15 mouse cellular contexts compared by ENCODE assay signal in genomic region chr7:101376701-101377340, GRCm38 (mm10). TPM values are rescaled to one million over a fixed set of nuclear protein-coding genes. Genes with fewer than 3 reads are reported as not detected.
DNase-seq lines count a peak whose midpoint lies in the region; ATAC-seq and TF ChIP-seq lines count a peak whose summit lies in the region.
"Had no signal": no experiment of that assay in that cellular context is flagged by ENCODE, and none has a peak within 500 bp of the region (broad histone marks: within the 10 kb centered on the region; RNA-seq: fewer than 3 reads in every experiment).

No protein-coding gene starts in this region.

- dilution Hi-C loops in CH12.LX (cut with MboI; ENCODE audit: extremely low pct_ligation_motif_present, extremely low pct_unique_long_range_greater_than_20kb, low sequenced_read_pairs), result no loop called here

- no peak for TF ChIP-seq RAD21 in CH12.LX (IDR thresholded peaks at IDR 0.05; ENCODE audit: low read depth, low read length)

- H3K27me3 ChIP-seq in forebrain, embryonic 13.5 days, result no peaks in the 10 kb centered on the region
- no peaks in the 10 kb centered on the region for H3K27me3 ChIP-seq in forebrain, embryonic 12.5 days
- H3K27me3 ChIP-seq in CH12.LX (replicated peaks), result no peaks in the 10 kb centered on the region
- no peaks in the 10 kb centered on the region for H3K27me3 ChIP-seq in intestine, embryonic 16.5 days (replicated peaks; ENCODE audit: control insufficient read depth, insufficient read depth, low read length)
- H3K27me3 ChIP-seq: embryonic facial prominence, embryonic 12.5 days; limb, embryonic 13.5 days had no signal

- TF ChIP-seq POLR2A in CH12.LX (IDR thresholded peaks at IDR 0.05; ENCODE audit: low read depth, low read length), result no peak

- H3K79me2 ChIP-seq in CH12.LX (replicated peaks; ENCODE audit: control insufficient read depth, extremely low read depth, insufficient read depth, poor library complexity, severe bottlenecking), result peaks cover 6% of the 10 kb centered on the region

- peaks cover 25% of the 10 kb centered on the region; the same call in 1 of the 2 replicates for H3K4me1 ChIP-seq in forebrain, embryonic 13.5 days
- peaks cover 10% of the 10 kb centered on the region for H3K4me1 ChIP-seq in forebrain, embryonic 12.5 days
- peaks cover 23 to 51% of the 10 kb centered on the region in 2 experiments for H3K4me1 ChIP-seq in CH12.LX (ENCODE audit: control insufficient read depth in 1 of 2, insufficient read depth in 2 of 2)
- peaks cover 26% of the 10 kb centered on the region for H3K4me1 ChIP-seq in intestine, embryonic 16.5 days (ENCODE audit: control insufficient read depth, insufficient read depth, low read length)

- in situ Hi-C loops in CH12.LX (cut with MboI; ENCODE audit: low pct_ligation_motif_present, low pct_unique_long_range_greater_than_20kb, low sequenced_read_pairs), result loop anchor here (10.0 kb wide), 2 partner anchors 312 to 402 kb away; partner anchors contain the start of gene P2ry6

- H3K4me3 ChIP-seq in forebrain, embryonic 13.5 days, result no peak overlapping the region
- no peak overlapping the region for H3K4me3 ChIP-seq in forebrain, embryonic 12.5 days (replicated peaks)
- H3K4me3 ChIP-seq in CH12.LX (replicated peaks in 1 of 3; ENCODE audit: low read depth in 2 of 3, low read length in 2 of 3, poor library complexity in 1 of 3), result no peak overlapping the region
- no peak overlapping the region for H3K4me3 ChIP-seq in intestine, embryonic 16.5 days (ENCODE audit: low read length)
- H3K4me3 ChIP-seq: embryonic facial prominence, embryonic 12.5 days; midbrain, embryonic 10.5 days had no signal

- H3K27ac ChIP-seq in forebrain, embryonic 13.5 days, result no peak overlapping the region; the same call in 1 of the 2 replicates
- H3K27ac ChIP-seq in forebrain, embryonic 12.5 days, result no peak overlapping the region
- H3K27ac ChIP-seq in CH12.LX (ENCODE audit: insufficient read depth, low read depth), result peak overlapping the region; percentile 61; the same call in 1 of the 2 replicates
- peak overlapping the region; percentile 94; the same call in 1 of the 2 replicates for H3K27ac ChIP-seq in intestine, embryonic 16.5 days (ENCODE audit: low read length)

- 69% methylated on average over 10 of the region's 10 CpGs for WGBS in forebrain, embryonic 13.5 days
- WGBS in forebrain, embryonic 12.5 days, result 72% methylated on average over 10 of the region's 10 CpGs
- WGBS in intestine, embryonic 16.5 days, result 71% methylated on average over 10 of the region's 10 CpGs

- H3K9ac ChIP-seq in forebrain, embryonic 13.5 days, result no peak overlapping the region
- no peak overlapping the region for H3K9ac ChIP-seq in forebrain, embryonic 12.5 days
- H3K9ac ChIP-seq in CH12.LX (ENCODE audit: insufficient read depth, low read depth), result peak overlapping the region; percentile 12; the same call in 1 of the 2 replicates
- H3K9ac ChIP-seq in intestine, embryonic 16.5 days (ENCODE audit: low read depth, low read length), result 0 out of 2 replicates have a peak overlapping the region, but pooled peaks have one; percentile 77
- H3K9ac ChIP-seq: embryonic facial prominence, embryonic 12.5 days; limb, embryonic 13.5 days had no signal

- no peak for TF ChIP-seq EP300 in CH12.LX (IDR thresholded peaks at IDR 0.05; ENCODE audit: low read length)

- no peak for TF ChIP-seq CTCF in CH12.LX (conservative IDR thresholded peaks at IDR 0.05 in 1 of 2, IDR thresholded peaks at IDR 0.05 in 1 of 2; ENCODE audit: low read depth in 2 of 2, low read length in 2 of 2)

- H3K9me3 ChIP-seq in forebrain, embryonic 13.5 days (replicated peaks), result no peaks in the 10 kb centered on the region
- no peaks in the 10 kb centered on the region for H3K9me3 ChIP-seq in forebrain, embryonic 12.5 days
- no peaks in the 10 kb centered on the region for H3K9me3 ChIP-seq in CH12.LX (replicated peaks; ENCODE audit: low read length)
- H3K9me3 ChIP-seq in intestine, embryonic 16.5 days (ENCODE audit: control insufficient read depth, low read length), result no peaks in the 10 kb centered on the region
- H3K9me3 ChIP-seq: embryonic facial prominence, embryonic 12.5 days; limb, embryonic 13.5 days; midbrain, embryonic 10.5 days had no signal

- no peak overlapping the region for H3K4me2 ChIP-seq in forebrain, embryonic 13.5 days
- no peak overlapping the region for H3K4me2 ChIP-seq in forebrain, embryonic 12.5 days
- H3K4me2 ChIP-seq in CH12.LX (ENCODE audit: insufficient read depth, low read depth, poor library complexity, severe bottlenecking), result no peak overlapping the region
- no peak overlapping the region for H3K4me2 ChIP-seq in intestine, embryonic 16.5 days (ENCODE audit: low read depth, low read length)

- peak; percentile 72 for ATAC-seq in forebrain, embryonic 13.5 days
- ATAC-seq in forebrain, embryonic 12.5 days (ENCODE audit: low FRiP score), result no peak
- no peak for ATAC-seq in intestine, embryonic 16.5 days

- H3K36me3 ChIP-seq in forebrain, embryonic 13.5 days (ENCODE audit: poor library complexity, severe bottlenecking), result no peaks in the 10 kb centered on the region
- H3K36me3 ChIP-seq in forebrain, embryonic 12.5 days (replicated peaks), result no peaks in the 10 kb centered on the region
- peaks cover 14 to 70% of the 10 kb centered on the region in 2 experiments for H3K36me3 ChIP-seq in CH12.LX (replicated peaks in 1 of 2; ENCODE audit: control insufficient read depth in 1 of 2, insufficient read depth in 1 of 2, low read length in 1 of 2)
- no peaks in the 10 kb centered on the region for H3K36me3 ChIP-seq in intestine, embryonic 16.5 days (ENCODE audit: control insufficient read depth, insufficient read depth, low read length)
- H3K36me3 ChIP-seq: embryonic facial prominence, embryonic 12.5 days; limb, embryonic 13.5 days; midbrain, embryonic 10.5 days had no signal

- peak; percentile 41 for DNase-seq in layer of hippocampus, adult 9-10 months (ENCODE audit: low spot score)
- DNase-seq in layer of hippocampus, adult 11-12 months (ENCODE audit: low spot score), result no peak
- DNase-seq in CH12.LX (ENCODE audit: extremely low read depth), result no peak
- no peak for DNase-seq in cerebellum, adult 18-20 months
- no peak for DNase-seq in cerebellum, postnatal 4 days (ENCODE audit: low spot score in 2 of 2)
- DNase-seq: cerebellum, adult 11-12 months; gastrocnemius, postnatal 25 days had no signal

TF ChIP-seq in CH12.LX, 34 proteins besides CTCF, POLR2A, EP300 and RAD21:
- TF ChIP-seq MAFK (IDR thresholded peaks at IDR 0.05; ENCODE audit: insufficient replicate concordance, low read length), result no peak
- TF ChIP-seq MAX (IDR thresholded peaks at IDR 0.05; ENCODE audit: low read length), result no peak
- no peak for TF ChIP-seq USF1 (IDR thresholded peaks at IDR 0.05; ENCODE audit: low read depth, low read length)
- TF ChIP-seq BHLHE40 (IDR thresholded peaks at IDR 0.05; ENCODE audit: low read depth, low read length), result no peak
- no peak for TF ChIP-seq UBTF (IDR thresholded peaks at IDR 0.05; ENCODE audit: low read depth, low read length)
- no peak for TF ChIP-seq ZKSCAN1 (IDR thresholded peaks at IDR 0.05; ENCODE audit: borderline replicate concordance, low read depth, low read length)
- TF ChIP-seq MAZ (IDR thresholded peaks at IDR 0.05; ENCODE audit: low read depth, low read length), result no peak
- TF ChIP-seq IRF4 (IDR thresholded peaks at IDR 0.05; ENCODE audit: low read depth, low read length), result no peak
- no peak for TF ChIP-seq HCFC1 (IDR thresholded peaks at IDR 0.05; ENCODE audit: low read depth, low read length)
- no peak for TF ChIP-seq ZC3H11A (IDR thresholded peaks at IDR 0.05; ENCODE audit: low read depth, low read length)
- TF ChIP-seq KAT2A (IDR thresholded peaks at IDR 0.05; ENCODE audit: insufficient replicate concordance, low read length), result no peak

RNA-seq across cellular contexts. Expression of gene Arap1, which starts 29.0 kb away (rescaled TPM):
- 4.8 and 6.0 TPM in 2 replicates for polyA plus RNA-seq in forebrain, embryonic 13.5 days (2015; fragmentation: Nextera tagmentation; extraction: Ambion mirVana)
- polyA plus RNA-seq in forebrain, embryonic 12.5 days (2016; fragmentation: Nextera tagmentation; extraction: Ambion mirVana), result 11.9 and 13.4 TPM in 2 replicates
- total RNA-seq in CH12.LX (2012; rRNA removed) (31.9 and 38.5 TPM in 2 replicates), CH12.LX (2014; rRNA removed) (17.8 and 21.2 TPM in 2 replicates)
- 46.1 and 60.0 TPM in 2 replicates for polyA plus RNA-seq in CH12.LX (2012; ENCODE audit: insufficient read length, low read depth)
- polyA plus RNA-seq in intestine, embryonic 16.5 days (2015; fragmentation: Nextera tagmentation; extraction: Ambion mirVana), result 60.9 and 61.8 TPM in 2 replicates

RNA-seq across cellular contexts. Expression of gene Gm45837, which starts 33.9 kb away (rescaled TPM):
- not detected in 2 replicates for polyA plus RNA-seq in forebrain, embryonic 13.5 days (2015; fragmentation: Nextera tagmentation; extraction: Ambion mirVana)
- not detected in 2 replicates for polyA plus RNA-seq in forebrain, embryonic 12.5 days (2016; fragmentation: Nextera tagmentation; extraction: Ambion mirVana)
- total RNA-seq in CH12.LX (2012; rRNA removed), result 0.04 TPM in 1 of 2 replicates, not detected in the other
- not detected in 2 replicates for total RNA-seq in CH12.LX (2014; rRNA removed)
- 0.56 and 0.84 TPM in 2 replicates for polyA plus RNA-seq in CH12.LX (2012; ENCODE audit: insufficient read length, low read depth)
- not detected in 2 replicates for polyA plus RNA-seq in intestine, embryonic 16.5 days (2015; fragmentation: Nextera tagmentation; extraction: Ambion mirVana)
- total RNA-seq: heart, postnatal 36 days; MEL had no signal
- polyA plus RNA-seq: embryonic facial prominence, embryonic 12.5 days had no signal

RNA-seq across cellular contexts. Expression of gene Pde2a, which starts 44.7 kb away (rescaled TPM):
- 26.2 and 32.2 TPM in 2 replicates for polyA plus RNA-seq in forebrain, embryonic 13.5 days (2015; fragmentation: Nextera tagmentation; extraction: Ambion mirVana)
- polyA plus RNA-seq in forebrain, embryonic 12.5 days (2016; fragmentation: Nextera tagmentation; extraction: Ambion mirVana), result 23.1 and 25.7 TPM in 2 replicates
- total RNA-seq in CH12.LX (2012; rRNA removed) (0.08 TPM in 2 replicates), CH12.LX (2014; rRNA removed) (0.28 and 0.40 TPM in 2 replicates)
- polyA plus RNA-seq in CH12.LX (2012; ENCODE audit: insufficient read length, low read depth), result not detected in 2 replicates
- polyA plus RNA-seq in intestine, embryonic 16.5 days (2015; fragmentation: Nextera tagmentation; extraction: Ambion mirVana), result 23.0 and 23.5 TPM in 2 replicates

RNA-seq across cellular contexts. Expression of gene Stard10, which starts 59.9 kb away (rescaled TPM):
- 4.4 and 4.6 TPM in 2 replicates for polyA plus RNA-seq in forebrain, embryonic 13.5 days (2015; fragmentation: Nextera tagmentation; extraction: Ambion mirVana)
- 5.8 and 6.2 TPM in 2 replicates for polyA plus RNA-seq in forebrain, embryonic 12.5 days (2016; fragmentation: Nextera tagmentation; extraction: Ambion mirVana)
- 7.8 and 12.7 TPM in 2 replicates for total RNA-seq in CH12.LX (2012; rRNA removed)
- 1.4 and 2.4 TPM in 2 replicates for total RNA-seq in CH12.LX (2014; rRNA removed)
- polyA plus RNA-seq in CH12.LX (2012; ENCODE audit: insufficient read length, low read depth), result 6.7 and 7.9 TPM in 2 replicates
- polyA plus RNA-seq in intestine, embryonic 16.5 days (2015; fragmentation: Nextera tagmentation; extraction: Ambion mirVana), result 101 and 106 TPM in 2 replicates

Comparison
In these comparisons a context has a peak if more than half of its experiments do, and no peak if none do; other contexts are left out.
1. H3K27ac ChIP-seq: peak in CH12.LX (single experiment) and intestine, embryonic 16.5 days (single experiment); none in forebrain, embryonic 13.5 days (single experiment) and forebrain, embryonic 12.5 days (single experiment).
2. H3K9ac ChIP-seq: peak in CH12.LX (single experiment) and intestine, embryonic 16.5 days (single experiment); none in forebrain, embryonic 13.5 days (single experiment) and forebrain, embryonic 12.5 days (single experiment).
3. RNA of gene Pde2a, which starts 44.7 kb away (polyA plus RNA-seq): 26.2 to 32.2 TPM in forebrain, embryonic 13.5 days, 23.1 to 25.7 TPM in forebrain, embryonic 12.5 days and 23.0 to 23.5 TPM in intestine, embryonic 16.5 days; not detected in CH12.LX; every median in the first group is over 10 times any median in the second.